Mouse (Mus musculus): ENCODE measurements at regions not wholly inside any gene's neighbourhood (a gene's known extent, or its start where the extent isn't known, plus 50 kb on each side); places are given as distances from the start of the nearest gene placed in this dataset.

DNA sequence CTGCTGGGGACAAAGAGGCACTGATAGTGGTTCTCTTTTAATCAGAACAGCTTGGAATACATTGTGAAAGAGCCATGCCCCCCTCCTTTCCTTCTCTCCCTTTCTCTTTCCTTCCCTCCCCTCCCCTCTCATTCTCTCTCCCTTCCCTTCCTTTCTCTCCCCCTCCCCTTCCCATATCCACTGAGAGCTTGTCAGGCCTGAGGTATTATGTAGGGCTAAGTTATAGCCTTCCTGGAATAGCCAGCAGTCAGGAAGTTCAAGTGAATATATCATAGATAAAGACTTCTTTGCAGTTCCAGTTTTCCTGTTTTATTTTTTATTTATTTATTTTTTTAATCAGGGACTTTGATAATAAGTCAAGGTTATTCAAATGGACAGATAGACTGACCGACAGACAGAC is 156.5 kb upstream of the Ppp2r3a start:
- Histone ChIP-seq H3K4me3 (ENCODE audit: low read depth, low read length) (no peak overlapping the region), H3K4me1 (replicated peaks; ENCODE audit: control insufficient read depth, insufficient read depth, low read length) (no peaks in the 10 kb centered on the region), H3K9me3 (ENCODE audit: control insufficient read depth) (no peaks in the 10 kb centered on the region), H3K4me2 (replicated peaks; ENCODE audit: low read depth) (no peak overlapping the region), H3K27ac (ENCODE audit: low read depth, low read length) (no peak overlapping the region), H3K27me3 (replicated peaks; ENCODE audit: control insufficient read depth, insufficient read depth, low read length) (no peaks in the 10 kb centered on the region), H3K9ac (ENCODE audit: low read depth, low read length) (no peak overlapping the region), H3K36me3 (ENCODE audit: control insufficient read depth, insufficient read depth) (no peaks in the 10 kb centered on the region)
- no peak for TF ChIP-seq CTCF (IDR thresholded peaks at IDR 0.05; ENCODE audit: low read depth)
- ATAC-seq, result no peak
- WGBS, result 82% methylated on average over 1 of the region's 1 CpGs

DNA sequence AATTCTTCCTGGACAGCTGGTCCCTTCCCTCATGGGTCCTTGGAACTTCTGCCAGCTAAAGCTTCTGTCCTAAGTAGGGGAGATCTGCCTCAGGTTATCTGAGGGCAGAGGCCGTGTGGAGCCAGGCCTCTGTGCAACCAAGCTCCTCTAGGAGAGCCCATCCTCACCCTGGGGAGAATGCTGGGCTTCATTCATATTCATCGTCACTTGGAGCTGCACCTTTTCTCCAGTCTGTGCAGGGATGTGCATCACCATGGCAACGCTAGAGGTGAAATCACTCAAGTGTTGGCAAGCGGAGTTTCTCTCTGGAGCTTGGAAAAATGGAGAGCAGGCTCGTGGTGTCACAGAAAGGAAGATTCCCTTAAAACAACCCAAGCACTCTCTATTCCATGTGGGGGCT is 155.5 kb upstream of the Ppp2r3a start:
- 60% methylated on average over 5 of the region's 5 CpGs for WGBS
- H3K4me1 ChIP-seq (replicated peaks; ENCODE audit: control insufficient read depth, insufficient read depth, low read length), result no peaks in the 10 kb centered on the region
- no peak for TF ChIP-seq CTCF (IDR thresholded peaks at IDR 0.05; ENCODE audit: low read depth)
- no peak overlapping the region for H3K4me2 ChIP-seq (replicated peaks; ENCODE audit: low read depth)
- H3K27ac ChIP-seq (ENCODE audit: low read depth, low read length), result no peak overlapping the region
- H3K27me3 ChIP-seq (replicated peaks; ENCODE audit: control insufficient read depth, insufficient read depth, low read length), result no peaks in the 10 kb centered on the region
- no peak overlapping the region for H3K4me3 ChIP-seq (ENCODE audit: low read depth, low read length)
- ATAC-seq, result no peak
- H3K36me3 ChIP-seq (ENCODE audit: control insufficient read depth, insufficient read depth), result no peaks in the 10 kb centered on the region
- H3K9ac ChIP-seq (ENCODE audit: low read depth, low read length), result no peak overlapping the region
- H3K9me3 ChIP-seq (ENCODE audit: control insufficient read depth), result no peaks in the 10 kb centered on the region

DNA sequence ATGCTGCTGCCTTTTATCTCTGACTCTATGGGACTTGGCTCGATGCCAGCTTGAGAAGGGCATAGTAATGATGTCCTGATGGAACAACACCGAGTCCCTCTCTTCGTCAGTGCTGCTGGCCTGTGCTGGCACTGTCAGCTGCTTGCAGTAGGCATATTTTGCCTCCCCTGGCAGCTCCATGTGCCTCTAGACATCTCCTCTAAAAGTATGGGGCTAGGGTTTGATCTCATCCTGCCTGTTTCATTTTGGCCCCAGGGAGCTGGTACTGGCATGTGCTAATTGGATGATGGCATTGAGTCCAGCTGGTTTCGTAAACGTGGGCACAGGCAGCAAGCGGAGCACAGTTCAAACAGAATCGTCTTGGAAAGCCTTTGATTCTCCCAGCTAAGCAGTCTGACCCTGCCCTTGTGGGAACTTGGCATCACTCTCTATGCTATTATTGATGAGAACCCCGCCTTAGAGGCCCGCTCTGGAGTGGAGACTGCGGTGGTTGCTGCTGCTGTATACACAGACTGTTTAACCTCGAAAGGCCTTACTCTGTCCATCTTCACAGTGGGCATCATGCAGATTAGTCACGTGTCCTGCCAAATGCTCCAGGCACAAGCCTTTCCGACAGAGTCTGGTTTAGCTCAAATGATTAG is 153.0 kb upstream of the Ppp2r3a start:
- Histone ChIP-seq H3K27ac (ENCODE audit: low read depth, low read length) (no peak overlapping the region), H3K4me1 (replicated peaks; ENCODE audit: control insufficient read depth, insufficient read depth, low read length) (no peaks in the 10 kb centered on the region), H3K27me3 (replicated peaks; ENCODE audit: control insufficient read depth, insufficient read depth, low read length) (no peaks in the 10 kb centered on the region), H3K9me3 (ENCODE audit: control insufficient read depth) (no peaks in the 10 kb centered on the region), H3K36me3 (ENCODE audit: control insufficient read depth, insufficient read depth) (no peaks in the 10 kb centered on the region), H3K9ac (ENCODE audit: low read depth, low read length) (no peak overlapping the region), H3K4me3 (ENCODE audit: low read depth, low read length) (no peak overlapping the region), H3K4me2 (replicated peaks; ENCODE audit: low read depth) (no peak overlapping the region)
- 43% methylated on average over 13 of the region's 13 CpGs for WGBS
- no peak for TF ChIP-seq CTCF (IDR thresholded peaks at IDR 0.05; ENCODE audit: low read depth)
- ATAC-seq, result no peak

DNA sequence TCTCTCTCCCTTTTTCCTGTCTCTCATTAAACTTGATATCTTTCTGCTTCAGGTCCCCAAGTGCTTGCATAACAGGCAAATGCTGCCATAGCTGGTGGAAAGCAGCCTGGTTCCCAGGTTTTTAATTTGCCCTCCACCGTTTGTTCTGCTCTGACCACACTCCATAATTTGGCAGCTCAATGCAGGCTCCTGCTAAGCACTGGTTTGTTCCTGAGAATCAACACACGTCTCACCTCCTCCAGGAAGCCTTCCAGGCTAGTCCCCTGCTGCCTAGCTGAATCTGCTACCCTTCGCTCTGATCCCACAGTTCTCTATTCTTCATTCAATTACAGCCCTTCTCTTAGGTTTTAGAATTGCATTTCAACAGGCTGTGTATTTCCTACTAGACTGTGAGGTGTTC is 152.4 kb upstream of the Ppp2r3a start:
- Histone ChIP-seq H3K9me3 (ENCODE audit: control insufficient read depth) (no peaks in the 10 kb centered on the region), H3K4me1 (replicated peaks; ENCODE audit: control insufficient read depth, insufficient read depth, low read length) (no peaks in the 10 kb centered on the region), H3K27me3 (replicated peaks; ENCODE audit: control insufficient read depth, insufficient read depth, low read length) (no peaks in the 10 kb centered on the region), H3K27ac (ENCODE audit: low read depth, low read length) (no peak overlapping the region), H3K9ac (ENCODE audit: low read depth, low read length) (no peak overlapping the region), H3K36me3 (ENCODE audit: control insufficient read depth, insufficient read depth) (no peaks in the 10 kb centered on the region), H3K4me2 (replicated peaks; ENCODE audit: low read depth) (no peak overlapping the region), H3K4me3 (ENCODE audit: low read depth, low read length) (no peak overlapping the region)
- 75% methylated on average over 3 of the region's 3 CpGs for WGBS
- no peak for TF ChIP-seq CTCF (IDR thresholded peaks at IDR 0.05; ENCODE audit: low read depth)
- ATAC-seq, result no peak

DNA sequence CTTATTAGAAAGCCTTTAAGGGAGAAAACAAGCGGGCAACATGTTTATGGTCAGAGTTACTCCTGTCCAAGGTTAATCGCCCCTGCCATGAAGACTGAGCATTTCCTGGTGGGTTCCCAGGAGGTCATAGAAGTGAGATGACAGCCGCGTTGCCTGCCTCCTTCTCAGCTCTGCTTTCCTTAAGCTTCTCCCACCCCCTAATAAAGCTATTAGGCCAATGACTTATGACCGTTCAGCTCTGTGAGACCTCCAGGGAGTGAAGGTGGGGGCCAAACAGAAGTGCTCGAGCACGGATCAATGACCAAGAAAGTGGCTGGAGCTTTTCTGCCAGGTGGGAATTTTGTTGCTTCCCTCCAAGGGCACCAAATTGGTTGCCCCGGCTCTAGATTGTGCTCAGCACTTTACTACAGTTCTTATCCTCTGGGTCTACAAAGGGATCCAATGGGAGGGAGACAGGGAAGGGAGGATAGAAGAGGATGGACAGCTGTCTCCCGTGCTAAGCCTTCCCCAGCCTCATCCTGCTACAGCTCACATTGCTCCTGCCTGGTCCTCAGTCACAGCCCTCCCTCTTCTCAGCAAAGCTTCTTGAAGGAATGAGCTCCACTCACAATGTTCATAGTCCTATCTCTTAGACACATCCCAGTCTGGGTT is 151.1 kb upstream of the Ppp2r3a start:
- H3K9ac ChIP-seq (ENCODE audit: low read depth, low read length), result no peak overlapping the region
- 38% methylated on average over 9 of the region's 9 CpGs for WGBS
- no peaks in the 10 kb centered on the region for H3K9me3 ChIP-seq (ENCODE audit: control insufficient read depth)
- TF ChIP-seq CTCF (IDR thresholded peaks at IDR 0.05; ENCODE audit: low read depth), result no peak
- no peaks in the 10 kb centered on the region for H3K36me3 ChIP-seq (ENCODE audit: control insufficient read depth, insufficient read depth)
- no peaks in the 10 kb centered on the region for H3K27me3 ChIP-seq (replicated peaks; ENCODE audit: control insufficient read depth, insufficient read depth, low read length)
- no peaks in the 10 kb centered on the region for H3K4me1 ChIP-seq (replicated peaks; ENCODE audit: control insufficient read depth, insufficient read depth, low read length)
- H3K4me2 ChIP-seq (replicated peaks; ENCODE audit: low read depth), result no peak overlapping the region
- ATAC-seq, result no peak
- H3K27ac ChIP-seq (ENCODE audit: low read depth, low read length), result no peak overlapping the region
- no peak overlapping the region for H3K4me3 ChIP-seq (ENCODE audit: low read depth, low read length)

DNA sequence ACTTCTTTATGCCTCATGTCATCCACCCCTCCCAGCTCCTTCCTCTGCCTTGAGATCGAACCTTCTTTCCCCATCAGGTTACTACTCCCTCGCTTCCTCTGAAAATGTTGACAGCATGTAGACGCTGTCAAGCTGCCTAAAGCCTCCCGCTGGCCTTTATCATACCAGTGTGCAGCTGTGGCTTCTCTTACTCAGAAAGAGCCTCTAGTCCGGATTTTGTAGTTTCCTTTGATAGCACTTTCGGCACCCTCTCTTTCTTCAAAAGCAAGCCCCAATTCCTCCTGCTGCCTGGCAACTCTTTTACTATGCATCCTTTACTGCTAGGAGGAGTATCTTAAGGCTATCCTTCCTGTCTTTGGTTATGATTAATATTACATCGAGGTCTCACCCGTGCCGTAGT is 149.8 kb upstream of the Ppp2r3a start:
- Histone ChIP-seq H3K4me2 (replicated peaks; ENCODE audit: low read depth) (no peak overlapping the region), H3K36me3 (ENCODE audit: control insufficient read depth, insufficient read depth) (no peaks in the 10 kb centered on the region), H3K9me3 (ENCODE audit: control insufficient read depth) (no peaks in the 10 kb centered on the region), H3K4me1 (replicated peaks; ENCODE audit: control insufficient read depth, insufficient read depth, low read length) (no peaks in the 10 kb centered on the region), H3K27ac (ENCODE audit: low read depth, low read length) (no peak overlapping the region), H3K27me3 (replicated peaks; ENCODE audit: control insufficient read depth, insufficient read depth, low read length) (no peaks in the 10 kb centered on the region), H3K9ac (ENCODE audit: low read depth, low read length) (no peak overlapping the region), H3K4me3 (ENCODE audit: low read depth, low read length) (no peak overlapping the region)
- 73% methylated on average over 9 of the region's 9 CpGs for WGBS
- ATAC-seq, result no peak
- no peak for TF ChIP-seq CTCF (IDR thresholded peaks at IDR 0.05; ENCODE audit: low read depth)

All from intestine, postnatal 0 days (tissue).